9 mouse cellular contexts compared by ENCODE assay signal in genomic region chr1:168382106-168382822, GRCm38 (mm10). TPM values are rescaled to one million over a fixed set of nuclear protein-coding genes. Genes with fewer than 3 reads are reported as not detected.
DNase-seq lines count a peak whose midpoint lies in the region; ATAC-seq and TF ChIP-seq lines count a peak whose summit lies in the region.
"Had no signal": no experiment of that assay in that cellular context is flagged by ENCODE, and none has a peak within 500 bp of the region (broad histone marks: within the 10 kb centered on the region; RNA-seq: fewer than 3 reads in every experiment).

No protein-coding gene starts in this region.

- H3K36me3 ChIP-seq in heart, adult 2 months (ENCODE audit: control insufficient read depth, insufficient read depth, low read length) = peaks cover 5% of the 10 kb centered on the region
- no peaks in the 10 kb centered on the region; the same call in 1 of the 2 replicates for H3K36me3 ChIP-seq in lung, embryonic 16.5 days (ENCODE audit: control insufficient read depth, insufficient read depth, low read length)
- H3K36me3 ChIP-seq in forebrain, embryonic 13.5 days (ENCODE audit: poor library complexity, severe bottlenecking) = peaks cover 5% of the 10 kb centered on the region; the same call in 1 of the 2 replicates
- H3K36me3 ChIP-seq in limb, embryonic 15.5 days = no peaks in the 10 kb centered on the region

- peak in 1 of 2 experiments; percentile 28 for DNase-seq in heart, adult 2 months
- DNase-seq in heart, postnatal 14 days = no peak
- no peak for DNase-seq in lung, postnatal 10 days
- no peak for DNase-seq in thymus, postnatal 14 days
- no peak for DNase-seq in layer of hippocampus, adult 8-10 months (ENCODE audit: low spot score in 2 of 2)
- DNase-seq: B cell, adult 2 months had no signal

- TF ChIP-seq CTCF in heart, adult 2 months (IDR thresholded peaks at IDR 0.05) = no peak

- H3K27me3 ChIP-seq in heart, adult 2 months (ENCODE audit: control insufficient read depth, insufficient read depth, low read length) = no peaks in the 10 kb centered on the region
- H3K27me3 ChIP-seq in lung, embryonic 16.5 days (ENCODE audit: control insufficient read depth, insufficient read depth, low read depth, low read length) = no peaks in the 10 kb centered on the region
- H3K27me3 ChIP-seq in forebrain, embryonic 13.5 days = no peaks in the 10 kb centered on the region
- no peaks in the 10 kb centered on the region for H3K27me3 ChIP-seq in limb, embryonic 15.5 days

- H3K9ac ChIP-seq in heart, adult 2 months (ENCODE audit: low read depth, low read length) = peak overlapping the region; percentile 38
- no peak overlapping the region for H3K9ac ChIP-seq in lung, embryonic 16.5 days (ENCODE audit: low read length)
- H3K9ac ChIP-seq in forebrain, embryonic 13.5 days = peak overlapping the region; percentile 12; the same call in 1 of the 2 replicates
- no peak overlapping the region for H3K9ac ChIP-seq in limb, embryonic 15.5 days

- peak overlapping the region; percentile 93 for H3K27ac ChIP-seq in heart, adult 2 months
- H3K27ac ChIP-seq in lung, embryonic 16.5 days (ENCODE audit: low read length) = peak overlapping the region; percentile 60
- H3K27ac ChIP-seq in forebrain, embryonic 13.5 days = peak overlapping the region; percentile 91
- 0 out of 2 replicates have a peak overlapping the region, but pooled peaks have one; percentile 11 for H3K27ac ChIP-seq in limb, embryonic 15.5 days

- no peak for TF ChIP-seq POLR2A in heart, adult 2 months (IDR thresholded peaks at IDR 0.05; ENCODE audit: insufficient read depth, low read depth, low read length)

- H3K4me1 ChIP-seq in heart, adult 2 months (ENCODE audit: control insufficient read depth, insufficient read depth, low read length) = peaks cover 15% of the 10 kb centered on the region
- peaks cover 70% of the 10 kb centered on the region for H3K4me1 ChIP-seq in lung, embryonic 16.5 days (replicated peaks; ENCODE audit: control insufficient read depth, insufficient read depth, low read length)
- H3K4me1 ChIP-seq in forebrain, embryonic 13.5 days = peaks cover 89% of the 10 kb centered on the region
- peaks cover 64% of the 10 kb centered on the region for H3K4me1 ChIP-seq in limb, embryonic 15.5 days

- intact Hi-C loops in heart, adult 2 months (cut with DNase I) = loop anchor here (2.0 kb wide), 1 partner anchor 49 kb away; no protein-coding TSS in a partner anchor
- intact Hi-C loops in heart, postnatal 14 days (cut with DNase I) = loop anchor here (2.0 kb wide), 1 partner anchor 51 kb away; the partner anchor contains the start of gene Pbx1

- TF ChIP-seq EP300 in heart, adult 2 months (IDR thresholded peaks at IDR 0.05; ENCODE audit: insufficient read depth, low read depth, low read length) = 0 out of 2 replicates have a peak, but pooled peaks have one; percentile 4

- peak; percentile 14; the same call in 1 of the 2 replicates for ATAC-seq in lung, embryonic 16.5 days (ENCODE audit: low read depth)
- 0 out of 2 replicates have a peak, but pooled peaks have one; percentile 7 for ATAC-seq in forebrain, embryonic 13.5 days
- ATAC-seq in limb, embryonic 15.5 days (ENCODE audit: insufficient number of reproducible peaks, low FRiP score, low TSS enrichment, low read depth) = no peak

- WGBS in heart, adult 2 months = 57% methylated on average over 9 of the region's 9 CpGs
- 33% methylated on average over 9 of the region's 9 CpGs for WGBS in lung, embryonic 16.5 days
- 23% methylated on average over 9 of the region's 9 CpGs for WGBS in forebrain, embryonic 13.5 days
- WGBS in limb, embryonic 15.5 days = 31% methylated on average over 9 of the region's 9 CpGs

- H3K4me3 ChIP-seq in heart, adult 2 months = no peak overlapping the region
- H3K4me3 ChIP-seq in lung, embryonic 16.5 days (ENCODE audit: low read length) = no peak overlapping the region
- no peak overlapping the region for H3K4me3 ChIP-seq in forebrain, embryonic 13.5 days
- H3K4me3 ChIP-seq in limb, embryonic 15.5 days = no peak overlapping the region

- H3K4me2 ChIP-seq in lung, embryonic 16.5 days (ENCODE audit: low read depth, low read length) = no peak overlapping the region
- peak overlapping the region; percentile 40; the same call in 1 of the 2 replicates for H3K4me2 ChIP-seq in forebrain, embryonic 13.5 days
- H3K4me2 ChIP-seq in limb, embryonic 15.5 days = no peak overlapping the region; the same call in 1 of the 2 replicates

- peaks cover 1% of the 10 kb centered on the region; the same call in 1 of the 2 replicates for H3K79me2 ChIP-seq in heart, adult 2 months (replicated peaks; ENCODE audit: control insufficient read depth, insufficient read depth, low read length)

- no peaks in the 10 kb centered on the region for H3K9me3 ChIP-seq in lung, embryonic 16.5 days (ENCODE audit: control insufficient read depth, low read length)
- H3K9me3 ChIP-seq in forebrain, embryonic 13.5 days (replicated peaks) = no peaks in the 10 kb centered on the region
- H3K9me3 ChIP-seq in limb, embryonic 15.5 days = no peaks in the 10 kb centered on the region

RNA-seq across cellular contexts. Expression of gene Pbx1, which starts 49.8 kb away (rescaled TPM):
- total RNA-seq in heart, adult 2 months (2021) = 10 to 100 TPM; 52.8 to 54.7 TPM
- 33.1 and 47.6 TPM in 2 replicates for polyA plus RNA-seq in heart, adult 2 months (2012; rRNA removed)
- 10 to 100 TPM; 54.2 to 63.0 TPM for total RNA-seq in heart, postnatal 14 days (2021)
- 34.0 and 34.3 TPM in 2 replicates for polyA plus RNA-seq in lung, embryonic 16.5 days (2015; fragmentation: Nextera tagmentation; extraction: Ambion mirVana)
- polyA plus RNA-seq in forebrain, embryonic 13.5 days (2015; fragmentation: Nextera tagmentation; extraction: Ambion mirVana) = 72.2 and 78.9 TPM in 2 replicates
- 18.6 and 25.5 TPM in 2 replicates for polyA plus RNA-seq in limb, embryonic 15.5 days (2015; fragmentation: Nextera tagmentation; extraction: Ambion mirVana)
- total RNA-seq in layer of hippocampus, adult 8-10 months (2022) = 100 to 1,000 TPM; 117 to 134 (median 122) TPM

Comparison
In these comparisons a context has a peak if more than half of its experiments do, and no peak if none do; other contexts are left out.
1. H3K27ac ChIP-seq: peak in every context shown above with its lines; median percentile 93 in heart, adult 2 months; 91 in forebrain, embryonic 13.5 days; 60 in lung, embryonic 16.5 days; 11 in limb, embryonic 15.5 days.
2. H3K9ac ChIP-seq: peak in heart, adult 2 months (single experiment) and forebrain, embryonic 13.5 days (single experiment); none in lung, embryonic 16.5 days (single experiment) and limb, embryonic 15.5 days (single experiment).